Mouse (Mus musculus): ENCODE measurements at regions not wholly inside any gene's neighbourhood (a gene's known extent, or its start where the extent isn't known, plus 50 kb on each side); places are given as distances from the start of the nearest gene placed in this dataset.

GRCm38 (mm10) chr4:35394821-35395582 lies 169.0 kb upstream of the C9orf72 start:
- TF ChIP-seq E2F4 (IDR thresholded peaks at IDR 0.05; ENCODE audit: insufficient read depth) (no peak), POLR2A (IDR thresholded peaks at IDR 0.05; ENCODE audit: insufficient read length, low read depth) (no peak), MYOD1 (IDR thresholded peaks at IDR 0.05; ENCODE audit: control insufficient read depth in 1 of 3, insufficient read length in 2 of 3, low read depth in 2 of 3) (no peak), POLR2AphosphoS2 (IDR thresholded peaks at IDR 0.05; ENCODE audit: insufficient read length, low read depth) (no peak), CEBPB (IDR thresholded peaks at IDR 0.05; ENCODE audit: insufficient read depth, poor library complexity, severe bottlenecking) (no peak), MAX (IDR thresholded peaks at IDR 0.05; ENCODE audit: low read depth) (no peak), USF1 (IDR thresholded peaks at IDR 0.05; ENCODE audit: low read depth) (no peak), TCF12 (IDR thresholded peaks at IDR 0.05; ENCODE audit: insufficient read depth, poor library complexity, severe bottlenecking) (no peak), MYOG (IDR thresholded peaks at IDR 0.05; ENCODE audit: control insufficient read depth in 1 of 3, insufficient read depth in 1 of 3, insufficient read length in 2 of 3, low read depth in 2 of 3) (no peak), TCF3 (IDR thresholded peaks at IDR 0.05; ENCODE audit: insufficient read length, low read depth) (no peak)

Measured in myocyte (in vitro differentiated cells).